Mouse (Mus musculus): ENCODE data around the gene Slc35a3. TPM values are rescaled to one million over a fixed set of nuclear protein-coding genes. Genes with fewer than 3 reads are reported as not detected.

Gene Slc35a3
- total and polyA plus RNA-seq, 3 experiments = 16.3 to 45.7 (median 24.6) TPM

DNA sequence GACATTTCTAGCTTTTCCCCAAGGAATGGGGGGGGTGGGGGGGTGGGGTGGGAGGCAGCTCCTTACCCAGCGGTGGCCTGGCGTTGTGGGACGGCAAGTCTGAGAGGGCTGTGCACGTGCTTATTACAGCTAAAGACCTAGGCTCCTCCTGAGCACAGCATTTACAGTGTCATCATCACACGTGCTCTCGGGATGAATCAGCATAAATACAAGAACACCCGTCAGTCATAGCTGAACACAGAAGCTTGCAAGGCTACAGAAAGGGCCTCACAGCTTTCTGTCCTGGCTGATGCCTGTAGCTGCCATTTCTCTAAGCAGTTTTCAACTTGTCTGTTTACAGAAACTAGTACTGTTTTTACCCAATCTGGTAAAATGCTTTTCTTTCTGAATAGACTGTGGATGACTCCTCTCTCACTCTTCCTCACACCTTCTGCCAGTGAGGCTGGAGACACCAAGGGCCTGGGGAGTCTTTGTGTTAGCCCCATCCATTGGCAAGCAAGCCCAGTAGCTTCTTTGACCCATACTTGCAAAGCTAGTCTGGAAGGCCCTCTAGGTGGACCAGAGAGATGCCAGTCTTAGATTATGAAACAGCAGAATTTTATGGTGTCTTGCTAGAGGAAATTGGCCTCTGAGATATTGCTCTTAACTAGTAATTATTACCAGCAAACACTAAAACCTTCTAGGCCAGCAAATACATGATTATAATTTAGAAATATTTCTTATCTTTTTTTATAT lies 91.8 kb downstream of the Slc35a3 start (continued):
- TF ChIP-seq JUN (IDR thresholded peaks at IDR 0.05; ENCODE audit: insufficient read depth, low read depth, low read length) (peak; percentile 24; the same call in 1 of the 2 replicates), ETS1 (conservative IDR thresholded peaks at IDR 0.05; ENCODE audit: low read depth, low read length) (peak; percentile 44; the same call in 1 of the 2 replicates), MYC (IDR thresholded peaks at IDR 0.05; ENCODE audit: low read depth, low read length) (peak; percentile 88; the same call in 1 of the 2 replicates), KAT2A (IDR thresholded peaks at IDR 0.05; ENCODE audit: insufficient replicate concordance, low read length) (no peak), MEF2A (IDR thresholded peaks at IDR 0.05; ENCODE audit: borderline replicate concordance, low read depth, low read length) (no peak), ZMIZ1 (IDR thresholded peaks at IDR 0.05; ENCODE audit: low read depth, low read length) (no peak), ZNF384 (IDR thresholded peaks at IDR 0.05; ENCODE audit: low read depth, low read length) (no peak), E2F4 (IDR thresholded peaks at IDR 0.05; ENCODE audit: insufficient replicate concordance, low read depth, low read length) (no peak)

Other genes starting within 250 kb of the Slc35a3 start
- gene Rtca, start 204.6 kb downstream of the Slc35a3 start, total RNA-seq (2012; rRNA removed) = 57.8 and 67.3 TPM in 2 replicates
- gene Rtca, start 204.6 kb downstream of the Slc35a3 start, total RNA-seq (2014; rRNA removed) = 72.7 and 80.1 TPM in 2 replicates
- 75.5 and 91.6 TPM in 2 replicates for gene Rtca, start 204.6 kb downstream of the Slc35a3 start, polyA plus RNA-seq (2012; ENCODE audit: insufficient read length, low read depth)
- 11.2 and 13.3 TPM in 2 replicates for gene Dbt, start 199.8 kb downstream of the Slc35a3 start, total RNA-seq (2012; rRNA removed)
- 20.4 and 24.9 TPM in 2 replicates for gene Dbt, start 199.8 kb downstream of the Slc35a3 start, total RNA-seq (2014; rRNA removed)
- gene Dbt, start 199.8 kb downstream of the Slc35a3 start, polyA plus RNA-seq (2012; ENCODE audit: insufficient read length, low read depth) = 21.3 and 25.3 TPM in 2 replicates
- gene Lrrc39, start 149.9 kb downstream of the Slc35a3 start, total RNA-seq (2012; rRNA removed) = 0.38 and 0.42 TPM in 2 replicates
- not detected in 2 replicates for gene Lrrc39, start 149.9 kb downstream of the Slc35a3 start, total RNA-seq (2014; rRNA removed)
- 0.69 and 0.74 TPM in 2 replicates for gene Lrrc39, start 149.9 kb downstream of the Slc35a3 start, polyA plus RNA-seq (2012; ENCODE audit: insufficient read length, low read depth)
- 10.0 and 12.5 TPM in 2 replicates for gene Sass6, start 117.8 kb downstream of the Slc35a3 start, total RNA-seq (2012; rRNA removed)
- 12.4 and 14.2 TPM in 2 replicates for gene Sass6, start 117.8 kb downstream of the Slc35a3 start, total RNA-seq (2014; rRNA removed)
- gene Sass6, start 117.8 kb downstream of the Slc35a3 start, polyA plus RNA-seq (2012; ENCODE audit: insufficient read length, low read depth) = 23.1 and 24.6 TPM in 2 replicates
- gene Trmt13, start 98.2 kb downstream of the Slc35a3 start, total RNA-seq (2012; rRNA removed) = 11.1 and 13.9 TPM in 2 replicates
- 9.9 and 15.5 TPM in 2 replicates for gene Trmt13, start 98.2 kb downstream of the Slc35a3 start, total RNA-seq (2014; rRNA removed)
- 18.3 and 20.9 TPM in 2 replicates for gene Trmt13, start 98.2 kb downstream of the Slc35a3 start, polyA plus RNA-seq (2012; ENCODE audit: insufficient read length, low read depth)
- gene Mfsd14a, start 50.2 kb downstream of the Slc35a3 start, total RNA-seq (2012; rRNA removed) = 27.0 and 34.0 TPM in 2 replicates
- gene Mfsd14a, start 50.2 kb downstream of the Slc35a3 start, total RNA-seq (2014; rRNA removed) = 64.5 and 70.4 TPM in 2 replicates
- gene Mfsd14a, start 50.2 kb downstream of the Slc35a3 start, polyA plus RNA-seq (2012; ENCODE audit: insufficient read length, low read depth) = 43.8 and 45.9 TPM in 2 replicates
- gene Gm43191, start 31.6 kb downstream of the Slc35a3 start, total RNA-seq (2012; rRNA removed) = not detected in 2 replicates
- gene Gm43191, start 31.6 kb downstream of the Slc35a3 start, total RNA-seq (2014; rRNA removed) = not detected in 2 replicates
- gene Gm43191, start 31.6 kb downstream of the Slc35a3 start, polyA plus RNA-seq (2012; ENCODE audit: insufficient read length, low read depth) = 0.51 TPM in 1 of 2 replicates, not detected in the other
- gene Agl, start 95.3 kb upstream of the Slc35a3 start, total RNA-seq (2012; rRNA removed) = 3.2 and 4.7 TPM in 2 replicates
- gene Agl, start 95.3 kb upstream of the Slc35a3 start, total RNA-seq (2014; rRNA removed) = 5.2 and 5.7 TPM in 2 replicates
- gene Agl, start 95.3 kb upstream of the Slc35a3 start, polyA plus RNA-seq (2012; ENCODE audit: insufficient read length, low read depth) = 5.7 and 5.8 TPM in 2 replicates
- gene Frrs1, start 146.6 kb upstream of the Slc35a3 start, total RNA-seq (2012; rRNA removed) = 12.3 and 16.5 TPM in 2 replicates
- gene Frrs1, start 146.6 kb upstream of the Slc35a3 start, total RNA-seq (2014; rRNA removed) = 11.0 and 13.1 TPM in 2 replicates
- gene Frrs1, start 146.6 kb upstream of the Slc35a3 start, polyA plus RNA-seq (2012; ENCODE audit: insufficient read length, low read depth) = 22.5 and 34.9 TPM in 2 replicates